Mouse (Mus musculus) neutrophil, adult 83 days (primary cell): ENCODE results near the gene Ap1g2. TPM values are rescaled to one million over a fixed set of nuclear protein-coding genes. Genes with fewer than 3 reads are reported as not detected.

Experiments used
- total RNA-seq, 2 experiments: library from RNA; stranded (reverse); gene quantifications; one replicate each; pipeline ENCODE4 v1.2.4; 2023

Ap1g2 gene
- total RNA-seq: 10 to 100 TPM; 37.1 to 42.6 TPM

GRCm38 (mm10) chr14:55105836-55106809 is at the start of gene Ap1g2:
Ap1g2 (minus strand) TSS chr14:55106593.

GRCm38 (mm10) chr14:55116425-55117200 is 10.2 kb upstream of the Ap1g2 start, which contains the start of gene Jph4:
Jph4 (minus strand) TSS chr14:55116935.

GRCm38 (mm10) chr14:55094704-55095231 is 11.6 kb downstream of the Ap1g2 start, which contains the start of gene Thtpa:
Thtpa (plus strand) TSS chr14:55094784.

GRCm38 (mm10) chr14:55092011-55092577 is 14.3 kb downstream of the Ap1g2 start, which contains the start of gene Zfhx2:
Zfhx2 (minus strand) TSS chr14:55092324.

Other genes starting within 250 kb of the Ap1g2 start
- 10 to 100 TPM in 1 of 2 experiments, 1 to 10 TPM in 1; 8.7 to 10.9 TPM for gene Homez, start 235.6 kb downstream of the Ap1g2 start, total RNA-seq
- gene Ppp1r3e, start 229.0 kb downstream of the Ap1g2 start, total RNA-seq: 1 to 10 TPM; 1.7 to 2.5 TPM
- 1 to 10 TPM; 6.6 to 8.1 TPM for gene Bcl2l2, start 223.2 kb downstream of the Ap1g2 start, total RNA-seq
- gene Gm20521, start 223.2 kb downstream of the Ap1g2 start, total RNA-seq: 1 to 10 TPM in 1 of 2 experiments, under 1 TPM in 1; 0.85 to 1.5 TPM
- 100 to 1,000 TPM; 136 to 145 TPM for gene Pabpn1, start 214.1 kb downstream of the Ap1g2 start, total RNA-seq
- under 1 TPM; 0.55 to 0.57 TPM for gene Slc22a17, start 193.5 kb downstream of the Ap1g2 start, total RNA-seq
- under 1 TPM in 1 of 2 experiments, not detected in 1; 0.33 TPM for gene Efs, start 180.5 kb downstream of the Ap1g2 start, total RNA-seq
- not detected for gene Il25, start 173.9 kb downstream of the Ap1g2 start, total RNA-seq
- not detected for gene Cmtm5, start 170.3 kb downstream of the Ap1g2 start, total RNA-seq
- not detected for gene Myh6, start 139.7 kb downstream of the Ap1g2 start, total RNA-seq
- not detected for gene Gm17428, start 129.7 kb downstream of the Ap1g2 start, total RNA-seq
- not detected for gene Myh7, start 112.0 kb downstream of the Ap1g2 start, total RNA-seq
- gene Ngdn, start 91.1 kb downstream of the Ap1g2 start, total RNA-seq: 10 to 100 TPM; 35.4 to 38.4 TPM
- gene Zfhx2, start 14.3 kb downstream of the Ap1g2 start, total RNA-seq: 1 to 10 TPM; 1.7 to 2.1 TPM
- 1 to 10 TPM; 2.8 to 3.8 TPM for gene Thtpa, start 11.8 kb downstream of the Ap1g2 start, total RNA-seq
- gene Jph4, start 10.3 kb upstream of the Ap1g2 start, total RNA-seq: not detected
- not detected for gene Dhrs2, start 115.4 kb upstream of the Ap1g2 start, total RNA-seq